Mouse (Mus musculus): Measurements from ENCODE around the gene Trit1. TPM values are rescaled to one million over a fixed set of nuclear protein-coding genes. Genes with fewer than 3 reads are reported as not detected.
A peak's percentile ranks its signal among the peaks of the same experiment; 100 is the strongest.

Gene Trit1
- polyA plus RNA-seq, 1 experiment = 2.7 TPM

DNA sequence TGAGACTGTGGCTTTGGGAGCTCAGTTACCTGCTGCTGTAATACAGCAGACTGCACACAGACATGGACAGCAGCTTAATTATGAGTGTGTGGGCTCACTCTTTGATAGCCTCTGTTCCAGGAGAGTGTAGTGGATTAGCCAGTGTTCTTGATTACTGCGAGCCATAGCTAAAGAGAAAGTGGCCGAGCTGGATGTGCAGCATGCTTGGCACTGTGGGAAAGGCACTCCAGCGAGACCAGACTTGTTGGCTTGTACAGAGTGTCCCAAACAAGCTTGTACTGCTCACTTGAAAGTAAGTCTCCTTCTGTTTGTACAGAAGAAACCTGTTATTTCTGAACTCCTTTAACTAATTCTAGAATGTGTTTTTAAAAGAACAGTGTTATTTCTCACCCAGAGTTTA lies 29.9 kb downstream of the Trit1 start:
- no peak for TF ChIP-seq CTCF (IDR thresholded peaks at IDR 0.05; ENCODE audit: extremely low read depth, insufficient read length, insufficient replicate concordance, low read depth, low read length)
- TF ChIP-seq POLR2A (IDR thresholded peaks at IDR 0.05; ENCODE audit: low read depth, low read length) = no peak
- Histone ChIP-seq H3K27me3 (ENCODE audit: control insufficient read depth, insufficient read depth, low read length) (no peaks in the 10 kb centered on the region), H3K27ac (ENCODE audit: insufficient read depth, low read depth, low read length) (no peak overlapping the region), H3K4me3 (ENCODE audit: low read depth, low read length) (no peak overlapping the region), H3K4me1 (ENCODE audit: control insufficient read depth, insufficient read depth, insufficient read length, low read length) (peaks cover 18% of the 10 kb centered on the region), H3K36me3 (ENCODE audit: control insufficient read depth, insufficient read depth, low read length) (peaks cover 11% of the 10 kb centered on the region)
- 45% methylated on average over 3 of the region's 3 CpGs for WGBS

DNA sequence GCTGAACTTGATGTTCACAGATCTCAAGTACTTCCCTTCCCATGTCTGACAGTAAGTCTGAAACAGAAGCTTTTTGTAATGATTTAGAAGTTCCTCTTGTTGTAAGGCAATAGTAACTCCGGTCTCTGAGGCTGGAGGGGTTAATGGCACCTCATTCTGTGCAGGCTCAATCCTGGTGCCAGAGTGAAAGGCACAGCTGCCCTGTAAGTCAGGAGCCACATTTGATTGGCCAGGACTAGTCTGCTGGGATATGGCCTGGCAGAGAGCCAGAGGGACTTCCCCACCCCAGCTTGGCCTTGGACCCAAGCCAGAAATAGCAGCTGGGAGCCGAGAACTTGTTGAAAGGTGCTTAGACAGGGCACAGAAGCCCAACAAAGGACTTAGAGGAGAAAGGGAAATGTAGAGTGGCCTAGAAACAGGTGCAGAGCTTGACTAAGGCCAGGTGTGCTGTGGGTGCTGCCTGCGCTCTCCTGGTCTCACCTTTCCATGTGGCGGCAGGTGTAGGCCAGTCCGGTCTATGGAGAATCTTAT lies 34.3 kb downstream of the Trit1 start:
- TF ChIP-seq POLR2A (IDR thresholded peaks at IDR 0.05; ENCODE audit: low read depth, low read length) = no peak
- no peak for TF ChIP-seq CTCF (IDR thresholded peaks at IDR 0.05; ENCODE audit: extremely low read depth, insufficient read length, insufficient replicate concordance, low read depth, low read length)
- WGBS = 16% methylated on average over 5 of the region's 5 CpGs
- H3K36me3 ChIP-seq (ENCODE audit: control insufficient read depth, insufficient read depth, low read length) = peaks cover 29% of the 10 kb centered on the region
- no peak overlapping the region for H3K4me3 ChIP-seq (ENCODE audit: low read depth, low read length)
- peak overlapping the region; percentile 66 for H3K27ac ChIP-seq (ENCODE audit: insufficient read depth, low read depth, low read length)
- H3K27me3 ChIP-seq (ENCODE audit: control insufficient read depth, insufficient read depth, low read length) = no peaks in the 10 kb centered on the region
- H3K4me1 ChIP-seq (ENCODE audit: control insufficient read depth, insufficient read depth, insufficient read length, low read length) = peaks cover 20% of the 10 kb centered on the region

DNA sequence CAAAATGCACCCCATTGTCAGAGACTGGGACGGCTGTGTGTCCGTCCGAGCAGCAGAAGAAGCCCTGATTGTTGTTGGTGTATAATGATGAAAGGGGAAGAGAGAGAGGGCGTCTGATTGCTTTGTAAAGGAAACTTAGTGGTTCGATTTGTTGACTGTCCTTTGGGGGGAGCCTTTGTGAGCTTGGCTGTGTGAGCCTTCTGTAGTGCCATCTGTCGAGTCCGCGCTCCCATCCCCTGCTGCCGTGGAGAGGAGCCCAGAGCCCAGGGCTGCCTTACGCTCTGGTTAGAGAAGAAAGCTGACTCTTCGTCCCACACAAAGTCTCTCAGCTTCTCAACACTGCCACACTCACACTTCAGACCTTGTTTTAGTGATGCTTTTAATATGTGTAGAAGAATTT lies 36.8 kb downstream of the Trit1 start:
- Histone ChIP-seq H3K27me3 (ENCODE audit: control insufficient read depth, insufficient read depth, low read length) (no peaks in the 10 kb centered on the region), H3K4me1 (ENCODE audit: control insufficient read depth, insufficient read depth, insufficient read length, low read length) (peaks cover 24% of the 10 kb centered on the region), H3K36me3 (ENCODE audit: control insufficient read depth, insufficient read depth, low read length) (peaks cover 33% of the 10 kb centered on the region), H3K4me3 (ENCODE audit: low read depth, low read length) (no peak overlapping the region), H3K27ac (ENCODE audit: insufficient read depth, low read depth, low read length) (no peak overlapping the region)
- TF ChIP-seq CTCF (IDR thresholded peaks at IDR 0.05; ENCODE audit: extremely low read depth, insufficient read length, insufficient replicate concordance, low read depth, low read length) = no peak
- 91% methylated on average over 11 of the region's 11 CpGs for WGBS

DNA sequence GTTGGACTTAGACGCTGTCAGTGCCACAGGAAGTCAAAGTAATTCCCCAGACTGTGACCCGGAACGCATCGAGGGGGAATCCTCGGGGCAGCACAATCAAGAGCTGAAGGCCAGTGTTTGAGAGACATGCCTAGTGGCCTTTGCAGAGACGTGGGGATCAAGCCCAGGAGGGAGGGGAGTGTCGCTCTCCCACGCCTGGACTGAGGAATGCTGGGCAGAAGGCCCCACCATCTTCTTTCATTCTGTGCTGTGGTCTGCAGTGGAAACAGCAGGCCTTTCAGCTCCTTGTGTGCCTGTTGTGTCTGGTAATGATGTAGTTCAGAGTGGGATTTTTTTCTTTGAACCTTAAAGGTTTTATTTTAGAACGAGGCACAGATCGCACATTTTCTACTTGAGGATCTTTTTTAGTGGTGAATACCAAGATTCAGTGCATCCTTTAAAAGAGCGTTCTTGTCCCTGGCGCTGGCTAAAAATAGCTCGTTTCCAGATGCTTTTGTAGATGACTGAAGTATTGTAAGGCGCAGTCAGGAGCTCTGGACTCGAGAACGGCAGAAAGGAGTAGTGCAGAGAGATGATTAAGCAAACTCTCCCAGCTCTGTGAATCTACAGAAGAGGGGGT lies 37.9 kb downstream of the Trit1 start:
- Histone ChIP-seq H3K4me3 (ENCODE audit: low read depth, low read length) (no peak overlapping the region), H3K27me3 (ENCODE audit: control insufficient read depth, insufficient read depth, low read length) (no peaks in the 10 kb centered on the region), H3K27ac (ENCODE audit: insufficient read depth, low read depth, low read length) (no peak overlapping the region), H3K36me3 (ENCODE audit: control insufficient read depth, insufficient read depth, low read length) (peaks cover 33% of the 10 kb centered on the region), H3K4me1 (ENCODE audit: control insufficient read depth, insufficient read depth, insufficient read length, low read length) (peaks cover 22% of the 10 kb centered on the region)
- TF ChIP-seq CTCF (IDR thresholded peaks at IDR 0.05; ENCODE audit: extremely low read depth, insufficient read length, insufficient replicate concordance, low read depth, low read length) (no peak), POLR2A (IDR thresholded peaks at IDR 0.05; ENCODE audit: low read depth, low read length) (no peak)
- WGBS = 90% methylated on average over 16 of the region's 16 CpGs

DNA sequence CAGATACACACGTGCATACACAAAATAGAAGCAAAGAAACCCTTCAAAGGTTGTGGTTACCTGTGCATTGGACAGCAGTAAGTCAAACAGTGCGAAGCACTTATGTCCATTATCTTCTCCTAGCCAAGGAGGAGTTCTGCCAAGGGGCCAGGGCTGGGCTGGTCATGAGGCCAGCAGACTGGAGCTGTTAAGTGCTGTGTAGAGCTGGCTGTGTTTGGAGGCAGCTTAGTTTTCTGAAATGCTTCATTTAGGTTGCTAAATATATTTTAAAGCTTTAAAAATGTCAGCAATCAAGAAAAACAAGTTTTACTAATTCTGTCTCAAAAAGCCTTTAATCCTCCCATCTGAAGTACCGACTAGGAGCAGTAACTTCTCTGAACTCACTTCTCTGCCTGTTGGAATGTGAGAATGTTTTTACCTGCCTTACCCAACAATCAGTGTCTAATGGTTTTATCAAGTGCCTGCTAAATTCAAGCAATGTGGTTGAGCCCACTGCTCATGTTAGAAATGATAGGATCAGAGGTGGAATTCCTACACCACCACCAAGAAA lies 40.2 kb downstream of the Trit1 start:
- Histone ChIP-seq H3K27me3 (ENCODE audit: control insufficient read depth, insufficient read depth, low read length) (no peaks in the 10 kb centered on the region), H3K36me3 (ENCODE audit: control insufficient read depth, insufficient read depth, low read length) (peaks cover 33% of the 10 kb centered on the region), H3K4me1 (ENCODE audit: control insufficient read depth, insufficient read depth, insufficient read length, low read length) (peaks cover 3% of the 10 kb centered on the region; the same call in 1 of the 2 replicates), H3K4me3 (ENCODE audit: low read depth, low read length) (no peak overlapping the region), H3K27ac (ENCODE audit: insufficient read depth, low read depth, low read length) (no peak overlapping the region)
- 70% methylated on average over 3 of the region's 3 CpGs for WGBS
- TF ChIP-seq CTCF (IDR thresholded peaks at IDR 0.05; ENCODE audit: extremely low read depth, insufficient read length, insufficient replicate concordance, low read depth, low read length) = no peak
- no peak for TF ChIP-seq POLR2A (IDR thresholded peaks at IDR 0.05; ENCODE audit: low read depth, low read length)

DNA sequence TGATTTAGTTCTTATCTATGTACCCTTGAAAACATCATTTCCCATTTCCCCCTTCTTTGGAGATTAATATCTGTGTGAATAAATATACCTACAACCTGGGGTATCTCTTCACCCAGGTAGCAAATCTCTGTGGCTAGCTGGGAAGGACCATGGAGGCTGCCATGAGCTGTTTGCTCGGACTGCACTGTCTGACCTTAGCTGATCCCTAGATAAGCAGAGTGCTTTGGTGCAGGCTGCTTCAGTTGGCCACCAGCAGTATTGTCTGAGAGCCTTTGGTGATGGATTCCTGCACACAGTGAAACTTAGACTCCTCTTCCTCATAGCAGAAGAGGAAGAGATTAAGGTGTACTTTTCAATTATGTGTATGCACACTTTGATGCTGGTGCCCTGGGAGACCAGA lies 41.6 kb downstream of the Trit1 start:
- 13% methylated on average over 1 of the region's 1 CpGs for WGBS
- H3K4me3 ChIP-seq (ENCODE audit: low read depth, low read length) = no peak overlapping the region
- TF ChIP-seq POLR2A (IDR thresholded peaks at IDR 0.05; ENCODE audit: low read depth, low read length) (no peak), CTCF (IDR thresholded peaks at IDR 0.05; ENCODE audit: extremely low read depth, insufficient read length, insufficient replicate concordance, low read depth, low read length) (no peak)
- H3K36me3 ChIP-seq (ENCODE audit: control insufficient read depth, insufficient read depth, low read length) = peaks cover 29% of the 10 kb centered on the region
- no peak overlapping the region for H3K27ac ChIP-seq (ENCODE audit: insufficient read depth, low read depth, low read length)
- peaks cover 3% of the 10 kb centered on the region; the same call in 1 of the 2 replicates for H3K4me1 ChIP-seq (ENCODE audit: control insufficient read depth, insufficient read depth, insufficient read length, low read length)
- no peaks in the 10 kb centered on the region for H3K27me3 ChIP-seq (ENCODE audit: control insufficient read depth, insufficient read depth, low read length)

DNA sequence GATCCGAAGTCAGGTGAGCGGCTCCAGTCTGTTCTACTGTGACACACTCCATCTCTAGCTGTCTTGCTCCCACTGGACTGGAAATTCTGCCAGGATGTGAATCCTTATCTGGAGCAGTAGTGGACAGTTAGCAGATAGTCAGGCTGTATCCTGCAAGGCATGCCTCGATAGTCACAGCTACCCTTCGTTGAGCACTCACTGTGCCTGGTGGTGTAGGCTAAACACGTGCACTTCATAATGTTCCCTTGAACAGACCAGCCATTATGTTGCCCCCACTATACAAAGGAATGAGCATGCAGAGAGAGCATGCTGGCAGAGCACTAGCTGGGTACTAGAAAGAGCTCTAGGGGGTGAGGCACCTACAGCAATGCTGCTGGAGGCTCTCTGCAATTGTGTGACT lies 45.3 kb downstream of the Trit1 start:
- no peak overlapping the region for H3K27ac ChIP-seq (ENCODE audit: insufficient read depth, low read depth, low read length)

More for the DNA sequence above, 45.3 kb downstream of the Trit1 start:
- TF ChIP-seq CTCF (IDR thresholded peaks at IDR 0.05; ENCODE audit: extremely low read depth, insufficient read length, insufficient replicate concordance, low read depth, low read length) = no peak
- no peak for TF ChIP-seq POLR2A (IDR thresholded peaks at IDR 0.05; ENCODE audit: low read depth, low read length)
- Histone ChIP-seq H3K4me1 (ENCODE audit: control insufficient read depth, insufficient read depth, insufficient read length, low read length) (peaks cover 3% of the 10 kb centered on the region; the same call in 1 of the 2 replicates), H3K36me3 (ENCODE audit: control insufficient read depth, insufficient read depth, low read length) (no peaks in the 10 kb centered on the region), H3K27me3 (ENCODE audit: control insufficient read depth, insufficient read depth, low read length) (no peaks in the 10 kb centered on the region), H3K4me3 (ENCODE audit: low read depth, low read length) (no peak overlapping the region)
- 75% methylated on average over 5 of the region's 5 CpGs for WGBS
